Mouse (Mus musculus) gastrocnemius, postnatal 10 days (tissue): ENCODE measurements around the gene Tac4. TPM values are rescaled to one million over a fixed set of nuclear protein-coding genes. Genes with fewer than 3 reads are reported as not detected.

Source experiments
- DNase-seq: peaks from one replicate; pipeline ENCODE4 v3.0.0; 2021; ENCODE audit warnings: mixed read lengths
- long read RNA-seq, 2 experiments: library from polyadenylated mRNA; stranded (forward); transcript quantifications; one replicate each; pipeline ENCODE4 v2.0.0; 2021
- total RNA-seq, 2 experiments: library from RNA; stranded (reverse); gene quantifications; 2 replicates each; pipeline ENCODE4 v1.2.3; 2021

Gene Tac4
- total RNA-seq: not detected
- long read RNA-seq, experiment 1: 0 reads
- long read RNA-seq, experiment 2: 0 reads

DNA sequence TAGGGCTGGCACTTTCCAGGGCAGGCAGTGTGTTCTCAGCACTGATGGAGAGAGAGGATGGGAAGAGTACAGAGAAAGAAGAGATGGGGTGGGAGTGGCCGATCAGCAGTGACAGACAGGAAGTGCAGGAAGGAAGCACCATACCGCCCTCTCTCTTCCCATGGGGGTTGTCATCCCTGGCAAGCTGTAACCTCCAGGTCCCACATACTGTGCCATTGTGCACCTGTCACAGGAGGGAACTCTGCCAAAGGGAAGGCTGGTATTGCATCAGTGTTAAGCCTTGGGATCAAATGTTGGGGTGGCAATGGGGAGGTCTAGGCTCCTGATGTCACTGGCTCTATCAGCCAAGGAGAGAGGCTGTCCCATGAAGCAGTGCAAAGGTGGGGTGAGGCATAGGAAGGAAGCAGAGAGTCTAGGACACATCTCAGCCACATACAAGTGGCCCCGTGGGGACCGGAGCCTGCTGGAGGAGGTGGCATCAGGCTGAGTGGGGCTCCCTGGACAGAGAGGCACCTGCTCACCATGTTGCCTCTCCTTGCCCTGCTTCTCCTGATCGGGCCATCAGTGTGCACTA is at the start of gene Tac4:
Tac4 (plus strand) TSS at position 352 of the 574 bp plus-strand sequence.
- no peak for DNase-seq

DNA sequence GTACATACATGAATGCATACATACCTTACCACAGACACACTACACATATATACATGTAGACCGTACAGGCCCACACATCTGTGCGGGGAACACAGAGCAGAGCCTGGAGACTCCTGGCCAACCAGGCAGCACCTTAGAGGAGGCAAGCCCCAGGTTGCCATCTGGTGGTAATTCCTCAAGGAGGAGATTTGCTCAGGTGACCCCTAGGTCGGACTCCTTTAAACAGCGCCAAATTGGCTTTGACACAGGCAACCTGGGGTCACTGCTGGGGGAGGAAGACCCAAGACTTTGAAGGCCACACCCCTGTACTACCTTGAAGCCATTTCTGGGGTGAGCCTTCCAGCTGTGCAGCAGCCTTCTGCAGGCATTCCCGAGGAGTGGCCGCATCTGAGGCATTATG is 47.7 kb upstream of the Tac4 start:
- DNase-seq: no peak

GRCm38 (mm10) chr11:95214305-95214704 is 47.0 kb upstream of the Tac4 start:
- DNase-seq: no peak

DNA sequence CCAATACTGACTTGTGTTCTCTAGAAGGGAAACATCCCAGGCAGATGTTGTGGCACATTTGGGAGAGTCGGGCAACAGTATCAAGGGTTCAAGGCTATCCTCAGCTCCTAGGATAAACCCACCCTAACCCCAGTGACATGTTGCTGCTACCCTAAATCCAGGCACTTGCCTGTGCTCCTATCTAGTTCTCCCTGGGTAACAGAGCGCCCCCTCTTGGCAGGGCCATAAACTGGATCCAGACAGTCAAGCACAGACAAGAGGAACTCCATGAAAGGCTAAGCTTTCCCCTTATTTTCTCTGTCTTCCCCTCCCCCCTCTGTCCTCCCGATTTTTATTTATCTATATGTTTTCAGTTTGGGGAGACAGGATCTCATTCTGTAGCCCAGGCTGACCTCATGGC is 45.1 kb upstream of the Tac4 start:
- DNase-seq: no peak

- DNase-seq: no peak
These were observed 42.2 kb upstream of the Tac4 start for GRCm38 (mm10) chr11:95219111-95219510.

DNA sequence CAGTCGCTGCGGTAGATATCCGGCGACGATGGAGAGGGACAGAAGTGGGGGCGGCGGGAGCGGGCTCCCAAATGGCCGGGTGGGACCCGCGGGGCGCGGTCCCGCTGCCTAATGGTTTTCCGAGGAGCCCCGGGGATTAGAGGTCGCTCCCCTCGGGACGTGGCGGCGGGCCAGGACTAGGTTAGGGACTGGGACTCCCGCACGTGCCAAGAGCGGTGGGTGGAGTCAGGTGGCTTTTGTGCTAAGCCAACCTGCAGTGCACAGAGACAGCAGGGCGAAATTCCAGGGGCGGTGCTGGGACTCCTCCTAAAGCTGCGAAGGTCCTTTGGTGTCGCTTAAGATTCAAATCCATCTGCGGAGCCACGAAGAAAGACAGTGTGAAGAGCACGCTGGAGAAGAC is 37.9 kb upstream of the Tac4 start:
- peak; percentile 45 for DNase-seq

- DNase-seq: no peak
These were observed 37.0 kb upstream of the Tac4 start for GRCm38 (mm10) chr11:95224124-95224893.

DNA sequence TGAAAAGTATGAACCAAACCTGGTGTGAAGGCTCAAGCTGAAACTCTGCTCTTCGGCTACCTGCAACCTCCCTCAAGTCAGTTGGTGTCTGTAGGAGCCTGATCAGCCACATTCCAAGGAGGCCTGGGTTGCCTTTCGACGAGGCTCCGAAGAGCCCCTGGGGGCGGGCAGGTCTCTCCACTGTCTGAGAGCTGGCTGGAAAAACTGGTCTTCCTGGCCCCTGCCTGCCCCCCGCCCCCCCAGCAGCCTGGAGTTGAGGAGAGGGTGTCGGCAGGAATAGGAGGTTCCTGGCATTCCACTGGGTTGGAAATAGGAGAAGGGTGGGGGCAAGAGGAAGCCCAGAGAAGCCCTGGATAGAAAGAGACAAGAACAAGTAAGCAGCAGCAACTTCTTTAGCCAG is 35.9 kb upstream of the Tac4 start:
- no peak for DNase-seq

GRCm38 (mm10) chr11:95227467-95227866 is 33.9 kb upstream of the Tac4 start:
- no peak for DNase-seq

- peak; percentile 83 for DNase-seq
These were observed 29.5 kb upstream of the Tac4 start for GRCm38 (mm10) chr11:95231688-95232328.

DNA sequence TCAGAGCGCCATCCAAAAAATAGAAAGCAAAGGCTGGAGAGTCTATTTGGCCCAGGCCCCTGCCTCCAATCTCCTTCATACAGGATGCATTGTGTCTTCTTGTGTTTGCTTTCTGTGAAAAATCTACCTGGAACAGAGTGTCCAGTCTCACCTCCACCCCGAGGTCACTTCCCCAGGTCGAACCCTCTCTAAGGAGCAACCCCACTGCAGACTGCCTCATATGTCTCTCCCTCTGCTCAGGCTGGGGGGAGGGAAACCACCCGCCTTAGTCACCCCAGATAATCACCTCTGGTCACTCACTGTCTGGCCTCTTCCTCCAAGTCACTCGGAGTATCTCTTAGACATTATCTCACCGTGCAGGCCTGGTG is 29.0 kb upstream of the Tac4 start:
- no peak for DNase-seq

DNA sequence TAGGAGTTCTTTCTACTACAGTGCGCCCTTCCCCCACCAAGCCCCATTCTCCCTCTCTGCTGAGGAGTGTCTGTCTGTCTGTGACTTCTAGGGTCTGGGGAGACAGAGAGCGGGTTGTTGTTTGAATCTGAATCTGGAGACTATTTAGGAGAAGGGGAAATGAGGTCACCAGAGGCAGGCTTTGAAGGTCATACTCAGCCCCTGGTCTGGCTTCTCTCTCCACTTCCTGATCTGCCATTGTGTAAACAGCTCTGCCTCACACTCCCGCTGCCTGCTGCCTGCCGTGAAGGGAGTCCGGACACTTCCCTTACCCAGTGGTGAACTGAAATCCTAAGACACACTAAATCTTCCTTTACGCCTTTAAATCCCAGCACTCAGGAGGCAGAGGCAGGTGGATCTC is 22.9 kb upstream of the Tac4 start:
- no peak for DNase-seq

DNA sequence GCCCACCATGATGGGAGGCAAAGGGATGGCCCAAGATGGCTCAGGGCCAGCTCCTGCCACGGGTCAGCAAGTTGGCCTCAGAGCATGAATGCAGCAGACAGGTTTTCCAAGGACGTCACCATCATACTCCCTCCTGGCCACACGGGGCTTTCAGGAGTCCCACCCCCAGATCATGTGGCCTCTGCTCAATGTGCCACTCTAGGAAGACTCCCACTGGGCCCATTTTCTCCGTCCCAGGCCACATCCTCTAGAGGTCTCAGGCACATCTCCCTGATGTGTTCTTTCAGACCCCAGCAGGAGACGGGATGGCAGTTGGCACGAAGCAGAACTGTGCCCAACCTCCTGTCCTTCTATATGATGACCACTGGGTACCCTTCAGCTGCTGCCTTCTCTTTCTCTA is 18.7 kb upstream of the Tac4 start:
- DNase-seq: no peak

- no peak for DNase-seq
These were observed 15.9 kb upstream of the Tac4 start for GRCm38 (mm10) chr11:95245456-95245855.

DNA sequence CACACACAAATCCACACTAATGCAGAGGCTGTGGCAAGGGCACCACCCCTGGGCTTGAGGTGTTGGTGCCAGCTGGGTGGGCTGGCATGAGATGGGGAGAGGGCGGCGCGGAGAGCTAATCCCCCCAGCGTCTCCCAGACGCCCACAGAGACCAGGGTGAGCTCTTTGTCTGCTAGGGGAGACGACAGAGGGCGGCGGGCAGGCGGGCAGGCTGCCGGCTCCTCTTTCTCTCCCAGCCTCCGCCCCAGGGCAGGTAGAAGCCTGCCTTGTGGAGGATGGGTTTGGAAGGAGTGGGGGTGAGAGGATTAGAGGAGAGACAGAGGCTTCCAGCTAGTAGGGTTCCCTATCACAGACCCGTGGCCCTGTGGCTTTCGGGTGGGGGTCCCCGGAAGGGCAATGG is 14.3 kb upstream of the Tac4 start:
- DNase-seq: no peak

DNA sequence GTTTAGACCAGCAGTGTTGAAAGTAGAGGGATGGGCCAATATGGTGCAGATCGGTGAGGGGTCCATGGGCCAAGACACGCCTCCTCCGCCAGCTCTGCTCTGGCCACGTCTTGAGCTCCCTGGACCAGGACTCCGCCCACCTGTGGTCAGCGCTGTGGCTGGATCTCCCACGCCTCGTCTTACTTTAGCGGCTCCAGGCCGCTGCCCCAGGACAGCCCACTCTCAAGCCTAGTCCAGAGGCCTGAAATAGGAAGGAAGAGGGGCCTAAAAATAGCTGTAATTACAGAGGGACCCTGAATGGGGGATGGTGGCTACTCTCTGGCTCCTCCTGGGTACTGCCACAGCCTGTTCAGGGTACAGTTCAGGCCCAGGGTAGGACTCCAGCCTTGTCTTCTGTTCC is 11.2 kb upstream of the Tac4 start:
- DNase-seq: no peak

DNA sequence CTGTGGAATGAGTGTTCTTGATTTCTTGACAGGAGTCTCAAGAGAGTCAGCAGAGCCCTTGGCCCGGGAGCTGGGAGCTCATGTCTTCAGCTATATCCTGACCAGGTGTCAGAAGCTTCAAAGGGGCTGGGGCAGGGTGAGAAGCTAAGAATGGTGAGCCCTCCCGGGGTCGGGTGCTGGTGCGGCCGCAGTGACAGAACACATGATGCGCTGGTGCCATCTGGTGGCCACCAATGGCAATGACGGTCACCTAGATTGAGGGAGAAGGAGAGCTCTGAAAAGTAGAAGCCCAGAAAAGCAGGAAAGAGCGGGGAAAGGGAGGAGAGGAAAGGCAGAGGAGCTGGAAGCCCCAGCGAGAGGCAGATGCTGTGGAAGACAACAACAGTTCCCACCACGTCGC is 10.0 kb upstream of the Tac4 start:
- peak; percentile 83 for DNase-seq

DNA sequence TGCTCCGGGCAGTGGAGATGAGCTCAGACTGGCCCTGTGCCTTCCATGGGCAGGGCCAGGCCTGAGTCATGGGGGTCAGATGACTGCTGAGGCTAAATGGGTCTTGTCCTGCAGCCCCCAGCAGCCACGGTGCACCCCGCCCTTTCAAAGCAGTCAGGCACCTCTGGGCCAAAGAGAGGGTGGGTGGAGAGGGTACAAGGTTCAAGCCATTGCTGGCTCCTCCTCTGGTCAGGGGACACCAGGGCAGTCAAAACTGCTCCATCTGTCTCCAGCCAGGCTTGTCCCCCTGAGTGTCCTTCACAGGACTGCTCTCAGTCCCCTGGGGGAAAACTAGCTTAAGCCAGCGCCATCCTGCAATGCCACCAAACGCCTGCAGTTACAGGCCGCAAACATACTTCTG is 9.2 kb upstream of the Tac4 start:
- no peak for DNase-seq

DNA sequence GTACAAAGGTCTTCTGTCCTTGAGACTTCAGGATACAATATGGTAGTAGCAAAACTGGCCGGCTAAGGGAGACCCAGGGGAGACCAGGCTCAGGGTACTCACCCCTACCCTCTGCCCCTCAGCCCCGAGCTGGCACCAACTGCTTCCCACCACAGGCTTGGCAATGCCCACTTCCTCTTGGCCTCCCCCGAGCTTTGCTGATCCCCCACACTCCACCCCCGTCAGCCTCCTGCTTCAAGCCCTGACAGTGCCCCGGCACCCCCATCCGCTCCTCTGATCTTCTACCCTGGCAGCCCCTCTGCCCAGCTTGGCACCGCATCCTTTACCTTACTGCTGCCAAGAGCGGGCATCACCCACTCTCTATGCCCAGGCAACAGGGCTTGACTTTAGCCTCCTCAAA is 7.2 kb upstream of the Tac4 start:
- no peak for DNase-seq

GRCm38 (mm10) chr11:95255747-95256146 is 5.6 kb upstream of the Tac4 start:
- no peak for DNase-seq

- no peak for DNase-seq
These were observed 3.4 kb upstream of the Tac4 start for GRCm38 (mm10) chr11:95257930-95258329.

- DNase-seq: peak; percentile 90
These were observed 2.8 kb upstream of the Tac4 start for GRCm38 (mm10) chr11:95258490-95258889.

- peak; percentile 97 for DNase-seq
These were observed 2.1 kb upstream of the Tac4 start for GRCm38 (mm10) chr11:95259088-95259849.
